Mouse (Mus musculus) left cerebral cortex, adult 2 months (tissue): ENCODE data around the gene Smarcb1. TPM values are rescaled to one million over a fixed set of nuclear protein-coding genes. Genes with fewer than 3 reads are reported as not detected.
A peak's percentile ranks its signal among the peaks of the same experiment; 100 is the strongest.
"Not testable (repeated sequence)": the region's sequence is repeated elsewhere in the genome, so short reads cannot be mapped to it uniquely, and the experiment has no call there.

Source experiments
- DNase-seq, 2 experiments: peaks; one replicate each; pipeline ENCODE4 v3.0.0; 2021 to 2022; ENCODE audit warnings: low spot score in 2 of 2, mixed read lengths in 1 of 2; ENCODE audit errors: extremely low spot score in 1 of 2
- H3K27ac ChIP-seq: fragments of 200-600 bp; 2 replicates; pipeline ENCODE4 v1.8.1; 2022
- H3K4me3 ChIP-seq: fragments of 200-600 bp; 2 replicates; pipeline ENCODE4 v1.8.1; 2022
- CTCF ChIP-seq: fragments of 200-600 bp; IDR thresholded peaks from 2 replicates; pipeline ENCODE4 v1.8.1; 2022; ENCODE audit warnings: antibody characterized with exemption, mild to moderate bottlenecking, moderate library complexity
- intact Hi-C: fragments of 180-260 bp; cut with DNase I; formaldehyde crosslinking; loops from one replicate; pipeline ENCODE4 v1.15.1; 2025
- total RNA-seq, 2 experiments: library from RNA; stranded (reverse); gene quantifications; 2 replicates each; pipeline ENCODE4 v1.2.3; 2021

Gene Smarcb1
- total RNA-seq, 2 experiments from 2014 or later = 75.8 to 78.2 TPM

- no peak overlapping the region for H3K4me3 ChIP-seq
- H3K27ac ChIP-seq = no peak overlapping the region
- no peak for DNase-seq
- intact Hi-C loops = no loop called here
- no peak for TF ChIP-seq CTCF
Measured at GRCm38 (mm10) chr10:75904391-75904790, 17.0 kb downstream of the Smarcb1 start.

- Histone ChIP-seq H3K4me3 (no peak overlapping the region), H3K27ac (peak overlapping the region; percentile 45; the same call in 1 of the 2 replicates)
- intact Hi-C loops = loop anchor here (5.0 kb wide), 1 partner anchor 38 kb away; the partner anchor contains the start of gene Mmp11
- no peak for TF ChIP-seq CTCF
- DNase-seq = no peak
Measured at GRCm38 (mm10) chr10:75898846-75899245, 22.6 kb downstream of the Smarcb1 start.

GRCm38 (mm10) chr10:75898039-75898564 lies 23.3 kb downstream of the Smarcb1 start:
- Histone ChIP-seq H3K27ac (peak overlapping the region; percentile 45; the same call in 1 of the 2 replicates), H3K4me3 (no peak overlapping the region)
- no peak for DNase-seq
- no peak for TF ChIP-seq CTCF
- intact Hi-C loops = loop anchor here (5.0 kb wide), 1 partner anchor 39 kb away; the partner anchor contains the start of gene Mmp11

DNA sequence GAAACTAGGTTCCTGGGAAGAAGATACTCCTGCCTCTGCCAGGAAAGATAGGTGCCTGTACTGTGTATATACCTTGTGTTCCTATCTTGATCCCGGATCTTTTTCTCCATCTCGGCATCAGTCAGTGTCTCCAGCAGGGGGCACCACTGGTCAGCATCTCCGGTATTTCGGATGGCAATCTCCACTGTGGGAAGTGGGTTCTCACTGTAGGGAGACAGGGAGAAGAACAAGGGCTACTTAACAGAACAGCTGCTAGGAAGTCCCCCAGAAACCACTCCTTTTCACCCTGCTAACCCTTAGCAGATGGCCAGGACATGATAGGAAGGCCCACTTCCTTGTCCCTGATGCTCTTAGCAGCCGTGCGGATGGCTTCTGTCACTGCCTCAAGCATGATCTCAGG lies 24.0 kb downstream of the Smarcb1 start:
- TF ChIP-seq CTCF = peak; percentile 78
- intact Hi-C loops = loop anchor here (1.0 to 5.0 kb wide), 3 partner anchors 24 to 54 kb away; partner anchors contain the start of genes Mmp11 and Smarcb1
- Histone ChIP-seq H3K4me3 (no peak overlapping the region), H3K27ac (no peak overlapping the region)
- peak; percentile 66 to 71 for DNase-seq

DNA sequence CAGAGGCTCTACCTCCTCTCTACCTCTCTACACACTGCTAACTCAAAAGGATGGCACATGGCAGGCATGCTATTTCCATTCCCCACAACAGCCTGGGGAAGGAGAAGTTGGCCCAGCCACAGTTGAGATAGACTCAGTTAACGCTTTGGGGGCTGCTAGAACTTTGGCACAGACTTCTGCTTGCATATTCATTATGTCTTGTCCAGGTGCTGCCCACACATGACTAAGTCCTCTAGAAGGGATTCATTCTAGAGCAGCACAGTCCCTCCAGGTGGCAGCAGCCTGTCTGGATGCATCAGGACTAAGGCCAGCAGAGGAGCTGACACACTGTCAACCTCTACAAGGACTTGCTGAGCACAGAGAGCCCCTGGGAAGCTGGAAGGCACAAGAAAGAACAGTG lies 25.2 kb downstream of the Smarcb1 start:
- Histone ChIP-seq H3K4me3 (no peak overlapping the region), H3K27ac (peak overlapping the region; percentile 63)
- DNase-seq = peak in 1 of 2 experiments; percentile 44
- no peak; the same call in none of the 2 replicates for TF ChIP-seq CTCF
- intact Hi-C loops = loop anchor here (5.0 kb wide), 1 partner anchor 41 kb away; the partner anchor contains the start of gene Mmp11

GRCm38 (mm10) chr10:75895730-75896129 lies 25.7 kb downstream of the Smarcb1 start:
- intact Hi-C loops = loop anchor here (5.0 kb wide), 1 partner anchor 42 kb away; the partner anchor contains the start of gene Mmp11
- Histone ChIP-seq H3K4me3 (no peak overlapping the region), H3K27ac (peak overlapping the region; percentile 56)
- TF ChIP-seq CTCF = no peak
- DNase-seq = no peak

DNA sequence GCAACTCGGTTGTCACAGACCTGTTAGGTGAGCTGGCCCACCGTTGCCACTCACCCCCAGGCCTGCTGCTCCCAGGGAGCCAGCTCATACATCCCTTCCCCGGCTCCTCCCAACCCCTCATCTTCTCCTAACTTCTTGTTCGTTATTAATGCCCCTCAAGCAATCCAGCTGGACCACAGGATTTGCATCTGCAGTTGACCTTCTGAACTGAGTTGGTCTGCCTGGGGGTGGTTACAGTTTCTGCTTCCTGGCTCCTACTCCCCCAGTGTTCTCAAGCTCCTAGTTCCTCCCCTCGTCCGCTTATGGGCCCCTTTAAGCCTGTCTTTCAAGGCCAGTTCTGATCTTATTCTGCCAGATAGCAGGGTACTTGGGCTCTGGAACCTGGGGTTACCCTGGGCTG lies 26.8 kb downstream of the Smarcb1 start:
- intact Hi-C loops = no loop called here
- TF ChIP-seq CTCF = no peak
- no peak overlapping the region for H3K27ac ChIP-seq

GRCm38 (mm10) chr10:75893089-75893750 lies 28.2 kb downstream of the Smarcb1 start, which contains the start of gene Derl3:
Derl3 (plus strand) TSS chr10:75893413.
- H3K27ac ChIP-seq = peak within 1 kb of the TSS; percentile 28; the same call in 1 of the 2 replicates
- intact Hi-C loops = no loop called here

More for the DNA sequence above, 26.8 kb downstream of the Smarcb1 start:
- no peak for DNase-seq
- H3K4me3 ChIP-seq = no peak overlapping the region

GRCm38 (mm10) chr10:75889406-75890153 lies 31.8 kb downstream of the Smarcb1 start:
- DNase-seq = no peak
- no peak overlapping the region for H3K27ac ChIP-seq
- H3K4me3 ChIP-seq = no peak overlapping the region
- no peak for TF ChIP-seq CTCF
- intact Hi-C loops = no loop called here

More at GRCm38 (mm10) chr10:75893089-75893750, 28.2 kb downstream of the Smarcb1 start, which contains the start of gene Derl3:
- H3K4me3 ChIP-seq = peak within 1 kb of the TSS; percentile 55
- TF ChIP-seq CTCF = no peak
- DNase-seq = peak; percentile 94

GRCm38 (mm10) chr10:75887504-75887903 lies 33.9 kb downstream of the Smarcb1 start:
- intact Hi-C loops = not testable (repeated sequence)

GRCm38 (mm10) chr10:75884742-75885141 lies 36.7 kb downstream of the Smarcb1 start:
- H3K27ac ChIP-seq = no peak overlapping the region
- DNase-seq = no peak
- intact Hi-C loops = no loop called here
- H3K4me3 ChIP-seq = no peak overlapping the region
- no peak for TF ChIP-seq CTCF

More at GRCm38 (mm10) chr10:75887504-75887903, 33.9 kb downstream of the Smarcb1 start:
- H3K4me3 ChIP-seq, DNase-seq, H3K27ac ChIP-seq: not testable (repeated sequence)

DNA sequence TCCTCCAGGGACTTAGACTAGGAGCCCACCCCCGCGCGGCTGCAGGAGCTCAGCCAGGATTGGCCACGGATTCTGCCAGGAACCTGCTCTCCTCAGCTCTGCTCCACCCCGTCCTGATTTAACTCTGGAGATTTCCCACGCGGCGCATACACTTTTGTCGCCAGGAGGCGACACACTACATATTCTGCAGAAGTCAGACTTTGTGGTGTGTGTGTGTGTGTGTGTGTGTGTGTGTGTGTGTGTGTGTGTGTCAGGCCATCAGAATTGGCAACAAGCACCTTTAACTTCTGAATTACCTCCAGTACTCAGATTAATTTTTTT lies 38.2 kb downstream of the Smarcb1 start:
- H3K27ac ChIP-seq = no peak overlapping the region
- no peak overlapping the region for H3K4me3 ChIP-seq
- TF ChIP-seq CTCF = peak; percentile 50
- intact Hi-C loops = loop anchor here (1.0 kb wide), 1 partner anchor 68 kb away; no protein-coding TSS in a partner anchor
- peak; percentile 75 to 80 for DNase-seq
